Mouse (Mus musculus) myocyte (in vitro differentiated cells): ENCODE measurements around the gene Pink1.
A peak's percentile ranks its signal among the peaks of the same experiment; 100 is the strongest.

ENCODE experiments used
- E2F4 ChIP-seq: IDR thresholded peaks from one replicate; pipeline ENCODE4 v1.6.1; 2011; ENCODE audit warnings: mild to moderate bottlenecking, control low read depth, moderate library complexity; ENCODE audit not compliant: insufficient read depth
- MAX ChIP-seq: IDR thresholded peaks from one replicate; pipeline ENCODE4 v1.6.1; 2011; ENCODE audit warnings: low read depth, mild to moderate bottlenecking, control low read depth
- MYOD1 ChIP-seq, 3 experiments: IDR thresholded peaks; one replicate each; pipeline ENCODE4 v1.6.1; 2011; ENCODE audit warnings: control low read depth in 2 of 3, low read depth in 2 of 3, mild to moderate bottlenecking in 2 of 3, moderate library complexity in 1 of 3; ENCODE audit not compliant: insufficient read length in 2 of 3, control insufficient read depth in 1 of 3
- MYOG ChIP-seq, 3 experiments: IDR thresholded peaks; one replicate each; pipeline ENCODE4 v1.6.1; 2011; ENCODE audit warnings: control low read depth in 2 of 3, low read depth in 2 of 3, mild to moderate bottlenecking in 2 of 3; ENCODE audit not compliant: insufficient read length in 2 of 3, control insufficient read depth in 1 of 3, insufficient read depth in 1 of 3
- POLR2A ChIP-seq: IDR thresholded peaks from one replicate; pipeline ENCODE4 v1.6.1; 2011; ENCODE audit warnings: low read depth, mild to moderate bottlenecking, control low read depth, moderate library complexity; ENCODE audit not compliant: insufficient read length
- POLR2AphosphoS2 ChIP-seq: IDR thresholded peaks from one replicate; pipeline ENCODE4 v1.6.1; 2011; ENCODE audit warnings: low read depth, control low read depth; ENCODE audit not compliant: insufficient read length
- SRF ChIP-seq: IDR thresholded peaks from one replicate; pipeline ENCODE4 v1.6.1; 2011; ENCODE audit warnings: low read depth; ENCODE audit not compliant: control insufficient read depth, insufficient read length
- TCF12 ChIP-seq: IDR thresholded peaks from one replicate; pipeline ENCODE4 v1.6.1; 2011; ENCODE audit warnings: mild to moderate bottlenecking, control low read depth; ENCODE audit not compliant: poor library complexity, insufficient read depth, severe bottlenecking

DNA sequence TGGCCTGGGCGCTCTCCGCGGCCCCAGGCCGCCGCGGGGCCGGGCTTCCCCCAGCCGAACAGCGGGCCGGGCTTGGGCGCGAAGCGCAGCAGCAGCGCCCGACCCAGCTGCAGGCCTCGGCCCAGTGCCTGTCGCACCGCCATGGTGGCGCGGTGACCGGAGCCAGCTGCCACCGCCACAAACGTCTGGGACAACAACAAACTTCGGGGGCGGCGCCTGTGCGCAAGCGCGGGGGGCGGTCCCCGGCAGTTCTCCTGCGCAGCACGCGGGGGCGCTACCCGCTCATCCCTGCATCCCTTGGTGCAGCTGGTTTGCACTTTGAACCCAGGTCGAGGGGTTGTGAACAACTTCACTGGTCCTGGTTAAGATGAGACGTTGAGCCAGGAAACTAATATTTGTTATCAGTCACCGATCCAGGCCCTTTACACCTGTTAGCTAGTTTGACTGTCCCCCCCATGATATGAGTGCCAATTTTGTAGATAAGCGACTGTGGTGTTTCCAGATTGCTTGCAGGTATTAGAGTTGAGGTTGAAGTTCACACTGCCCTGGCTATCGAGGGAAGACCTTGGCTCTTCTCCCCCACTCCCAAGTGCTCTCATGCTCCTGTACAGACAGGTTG is at the start of gene Pink1:
- TF ChIP-seq POLR2AphosphoS2 = peak; percentile 80
- peak in 2 of 3 experiments; percentile 53 to 75 for TF ChIP-seq MYOD1 (IDR thresholded peaks at IDR 0.05; ENCODE audit: control insufficient read depth in 1 of 3, insufficient read length in 2 of 3, low read depth in 2 of 3)
- peak; percentile 70 for TF ChIP-seq POLR2A
- TF ChIP-seq MAX = no peak
- peak; percentile 18 for TF ChIP-seq E2F4
- peak; percentile 15 to 86 (median 79) for TF ChIP-seq MYOG (IDR thresholded peaks at IDR 0.05; ENCODE audit: control insufficient read depth in 1 of 3, insufficient read depth in 1 of 3, insufficient read length in 2 of 3, low read depth in 2 of 3)
- TF ChIP-seq SRF = no peak
- no peak for TF ChIP-seq TCF12
